Mouse (Mus musculus): ENCODE measurements around the gene Slc10a2.
"Not testable (repeated sequence)": the region's sequence is repeated elsewhere in the genome, so short reads cannot be mapped to it uniquely, and the experiment has no call there.

Slc10a2 gene

DNA sequence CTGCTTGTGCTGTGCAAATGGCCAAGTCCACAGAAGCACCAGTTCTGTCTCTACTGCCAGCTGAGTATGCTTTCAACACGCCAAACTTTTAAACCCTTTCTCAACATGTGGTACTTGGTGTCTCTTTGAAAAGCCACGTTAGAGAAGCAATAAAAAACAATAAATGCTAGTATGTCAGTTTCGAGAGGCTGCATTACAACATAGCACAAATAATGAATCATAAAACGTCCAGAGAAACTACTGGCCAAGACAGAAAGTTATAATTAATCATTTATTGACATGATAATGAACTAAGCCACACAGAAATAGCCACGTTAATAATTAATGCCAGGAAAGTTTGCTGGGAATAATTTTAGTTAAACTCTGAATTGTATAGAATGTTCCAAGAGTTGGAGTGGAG is at the start of gene Slc10a2:
Gene Slc10a2 (minus strand): TSS at position 166 of the 400 bp plus-strand sequence.
- in situ Hi-C loops (cut with MseI, MboI) = no loop called here

DNA sequence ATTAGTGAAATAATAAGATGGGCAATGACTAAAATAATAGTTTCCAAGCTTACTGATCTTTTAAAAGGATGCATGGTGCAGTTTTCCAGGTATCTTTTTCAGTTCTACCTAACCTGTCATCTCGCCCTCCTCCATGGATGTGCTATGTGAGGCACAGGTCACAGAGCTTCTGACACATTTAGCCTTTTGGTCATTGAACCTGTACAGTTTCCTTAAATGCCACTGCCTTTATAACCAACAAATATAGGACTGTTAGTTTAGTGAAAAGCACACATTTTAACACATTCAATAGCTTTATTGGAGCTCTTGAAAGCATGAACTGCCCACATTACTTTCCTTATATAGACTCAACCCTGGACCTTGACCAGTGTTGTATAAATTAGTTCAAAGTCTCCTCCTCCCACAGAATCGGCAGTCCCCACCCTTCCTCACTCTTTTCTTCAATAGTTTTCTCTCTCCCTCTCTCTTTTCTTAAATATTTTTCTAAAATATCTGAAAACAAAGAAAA is 24.2 kb upstream of the Slc10a2 start:
- in situ Hi-C loops (cut with MseI, MboI) = no loop called here

DNA sequence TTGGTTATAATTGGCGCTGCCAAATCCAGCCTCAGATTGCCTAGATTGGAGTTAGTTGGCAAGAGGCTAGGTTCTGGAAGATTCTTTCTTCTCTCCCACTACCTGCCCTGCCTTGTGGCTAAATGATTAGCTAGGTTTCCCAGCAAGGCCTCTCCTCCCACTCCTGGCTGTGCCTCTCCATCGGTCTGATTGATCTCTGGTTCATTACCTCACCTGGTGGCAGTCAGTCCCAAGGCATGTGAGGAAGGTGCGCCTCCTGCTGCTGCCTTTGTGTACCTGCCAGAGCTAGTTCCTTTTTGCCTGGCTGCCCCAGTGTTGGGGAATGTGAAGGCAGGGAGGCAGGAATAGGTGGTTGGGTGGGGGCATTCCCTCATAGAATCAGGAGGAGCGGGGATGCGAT is 1.7 kb upstream of the Slc10a2 start:
- in situ Hi-C loops (cut with MseI, MboI) = no loop called here

DNA sequence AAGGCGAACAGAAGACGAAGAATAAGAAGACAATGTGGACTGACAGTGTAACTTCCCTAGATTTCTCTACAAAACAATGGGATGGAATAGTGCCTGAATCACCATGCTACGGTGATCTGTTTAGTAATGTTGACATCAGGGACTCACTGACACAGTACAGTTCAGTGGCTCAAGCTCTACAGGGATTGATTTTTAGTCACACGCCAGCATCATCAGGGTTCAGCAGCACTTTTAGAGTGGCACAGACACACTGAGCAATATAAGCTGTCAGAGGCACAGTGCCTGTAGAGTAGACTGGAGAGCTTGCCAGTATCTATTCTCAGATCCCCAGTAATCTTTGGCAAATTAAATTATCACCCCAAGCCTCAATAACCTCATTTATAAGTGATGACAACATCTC is 9.8 kb downstream of the Slc10a2 start:
- in situ Hi-C loops (cut with MseI, MboI) = no loop called here

DNA sequence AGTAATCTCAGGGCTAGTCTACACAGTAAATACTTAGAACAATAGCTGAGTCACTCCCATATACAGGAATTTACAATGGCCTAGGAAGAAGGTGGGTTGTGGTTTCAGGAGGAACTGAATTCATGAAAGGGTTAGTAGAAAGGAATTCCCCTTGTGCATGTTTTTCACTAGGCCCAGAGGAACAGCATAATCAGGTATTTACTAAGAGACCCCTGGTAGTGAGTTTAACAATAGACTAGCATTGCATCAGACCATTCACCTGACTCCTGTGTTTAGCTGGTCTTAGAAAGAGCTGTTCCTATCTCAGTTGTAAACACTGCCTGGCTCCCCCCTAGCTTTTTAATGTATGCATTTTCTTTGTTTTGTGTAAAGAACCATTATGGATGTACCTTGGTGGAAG is 11.2 kb downstream of the Slc10a2 start:
- in situ Hi-C loops (cut with MseI, MboI) = not testable (repeated sequence)

DNA sequence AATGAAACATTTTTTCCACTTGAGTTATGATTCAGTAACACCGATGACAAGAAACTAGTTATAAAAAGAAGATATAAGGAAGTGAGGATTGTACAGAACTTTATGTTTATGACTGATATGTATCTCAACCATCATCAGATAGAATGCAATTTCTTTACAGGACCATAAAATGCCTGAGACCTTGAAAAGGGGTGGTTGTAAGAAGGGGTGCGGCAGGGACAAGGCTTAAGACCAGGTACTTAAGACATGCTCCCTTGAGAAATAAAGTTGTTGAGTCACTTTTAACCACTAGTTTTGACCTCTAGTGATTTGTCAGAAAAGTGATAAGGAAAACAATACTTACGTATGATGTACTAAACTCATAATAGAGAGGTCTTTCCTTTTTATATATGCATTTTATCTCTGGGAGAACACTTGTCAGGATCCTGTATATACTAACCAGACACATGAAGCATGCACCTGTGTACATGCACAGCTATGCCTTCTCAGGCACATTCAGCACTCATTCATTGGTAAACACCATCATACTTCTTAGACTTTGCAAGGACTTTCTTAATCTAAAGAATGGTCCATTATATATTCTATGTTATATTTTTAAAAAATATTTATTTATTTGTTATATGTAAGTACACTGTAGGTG is 31.4 kb downstream of the Slc10a2 start:
- in situ Hi-C loops (cut with MseI, MboI) = no loop called here

DNA sequence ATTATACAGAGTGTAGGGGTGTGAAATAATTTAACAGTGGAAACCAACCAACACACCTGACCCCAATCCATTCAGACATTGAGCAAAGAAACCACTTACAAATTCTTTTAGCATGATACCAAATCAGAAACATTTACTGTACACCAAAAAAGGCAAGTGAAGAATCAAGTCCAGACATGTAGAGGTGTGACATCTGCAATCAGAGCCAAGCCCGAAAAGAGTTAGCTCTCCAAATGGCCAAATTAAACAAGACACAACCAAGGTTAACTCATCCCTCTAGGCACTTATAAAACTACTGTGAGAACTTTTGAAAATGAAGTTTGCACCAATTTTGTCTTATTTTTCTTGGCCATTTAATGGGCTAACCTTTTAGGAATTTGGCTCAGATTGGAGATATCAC is 46.3 kb downstream of the Slc10a2 start:
- in situ Hi-C loops (cut with MseI, MboI) = no loop called here

DNA sequence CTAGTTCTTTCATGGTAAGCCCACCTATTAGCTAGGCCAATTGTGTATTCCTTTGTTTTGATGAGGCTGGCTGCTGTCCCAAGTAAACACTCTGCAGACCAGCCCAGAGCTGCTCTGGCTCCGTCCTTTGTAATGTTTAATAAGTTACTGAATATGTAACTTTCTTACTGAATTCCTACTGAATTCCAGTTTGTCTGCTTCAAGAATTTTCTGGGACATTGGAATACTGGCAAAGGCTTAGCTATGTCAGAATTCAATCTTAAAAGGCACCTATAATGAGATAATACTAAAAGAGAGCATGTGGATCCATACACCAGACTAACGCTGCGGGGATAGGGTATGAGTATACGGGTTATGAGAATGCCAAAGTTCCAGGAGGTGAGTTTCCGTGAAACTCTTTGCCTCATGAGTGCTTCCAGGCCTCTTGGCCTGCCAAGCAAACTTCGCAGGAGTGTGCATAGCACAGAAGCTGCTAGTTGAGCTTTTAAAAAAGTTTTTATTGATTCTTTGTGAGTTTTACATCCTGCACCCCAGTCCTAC is 60.7 kb downstream of the Slc10a2 start:
- in situ Hi-C loops (cut with MseI, MboI) = not testable (repeated sequence)

DNA sequence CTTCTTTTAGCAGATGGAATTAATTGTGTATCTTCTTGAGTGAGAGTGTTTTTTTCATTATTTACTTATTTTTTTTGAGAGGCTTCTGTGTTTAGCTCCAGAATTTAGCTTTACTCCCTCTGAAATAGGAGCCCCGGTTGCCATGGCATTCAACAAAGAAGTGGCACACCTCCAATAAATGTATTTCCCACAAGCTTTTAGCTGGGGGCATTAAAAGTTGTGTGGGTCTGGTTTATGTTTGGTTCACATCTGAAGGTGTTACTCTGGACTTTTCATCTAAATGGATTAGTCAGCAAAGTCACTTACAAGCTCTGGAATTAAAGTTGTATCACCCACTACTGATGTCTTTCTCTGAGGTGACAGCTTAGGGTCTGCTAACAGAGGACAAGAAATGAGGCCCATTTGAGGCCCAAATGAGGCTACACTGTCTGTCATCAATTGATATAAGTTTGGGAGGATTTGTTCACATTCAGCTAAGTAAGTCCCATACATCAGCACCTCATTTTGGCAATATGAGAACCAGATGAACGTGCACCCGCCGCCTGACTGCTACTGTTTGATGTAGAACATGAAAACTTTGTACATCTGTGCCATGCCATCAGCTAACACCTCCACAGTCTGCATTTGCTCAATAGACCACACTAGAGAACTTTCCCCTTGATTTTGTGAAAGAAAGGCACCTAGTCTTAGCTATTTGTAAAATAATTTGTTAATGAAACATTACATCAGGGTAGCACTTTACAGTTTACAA is 66.2 kb downstream of the Slc10a2 start:
- in situ Hi-C loops (cut with MseI, MboI) = no loop called here
